Mouse (Mus musculus) lung, postnatal 0 days (tissue): ENCODE data around the gene Lamp1.

ENCODE experiments used
- CTCF ChIP-seq: IDR thresholded peaks from 2 replicates; pipeline ENCODE4 v1.5.1; 2016; ENCODE audit warnings: antibody characterized with exemption, mild to moderate bottlenecking
- EP300 ChIP-seq: IDR thresholded peaks from 2 replicates; pipeline ENCODE4 v1.6.1; 2016; ENCODE audit warnings: antibody characterized with exemption, mild to moderate bottlenecking, control low read depth

DNA sequence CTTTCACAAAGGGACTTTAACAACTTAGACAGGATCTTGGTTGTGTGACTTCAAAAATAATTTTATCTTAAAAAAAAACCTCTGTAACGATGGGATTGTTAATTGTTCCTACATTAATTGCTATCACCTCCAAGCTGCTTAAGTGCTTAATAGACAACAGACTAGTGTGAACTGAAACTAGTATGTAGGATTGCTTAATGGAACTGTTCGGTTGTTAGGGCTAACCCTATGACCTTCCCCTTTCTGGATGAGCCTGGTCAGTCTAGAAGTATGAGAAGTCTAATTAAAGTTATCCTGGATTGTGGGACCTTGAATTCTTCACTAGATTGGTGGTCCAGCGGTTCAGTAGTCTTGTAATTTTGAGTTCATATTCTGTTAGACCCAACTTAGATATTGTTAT is 1.7 kb downstream of the Lamp1 start:
- no peak for TF ChIP-seq CTCF
- no peak for TF ChIP-seq EP300
